Mouse (Mus musculus) erythroblast, embryonic 14.5 days (primary cell): ENCODE measurements around the gene Thpo.

Experiments used
- GATA1 ChIP-seq: IDR thresholded peaks from 2 replicates; pipeline ENCODE4 v1.6.1; 2012; ENCODE audit warnings: low read length, inconsistent platforms, mixed read lengths
- TAL1 ChIP-seq: IDR thresholded peaks from 3 replicates; pipeline ENCODE4 v1.6.1; 2012; ENCODE audit warnings: low read length, inconsistent platforms, mixed read lengths

- TF ChIP-seq TAL1 (no peak), GATA1 (no peak)
Measured at GRCm38 (mm10) chr16:20750518-20750917, 16.2 kb upstream of the Thpo start.
